Mouse (Mus musculus) liver, embryonic 16.5 days (tissue): ENCODE data around the gene Ddx54. TPM values are rescaled to one million over a fixed set of nuclear protein-coding genes. Genes with fewer than 3 reads are reported as not detected.
A peak's percentile ranks its signal among the peaks of the same experiment; 100 is the strongest.

Experiments
- ATAC-seq: fragments of 200-750 bp; cut with Nextera tagmentation; 2 replicates; pipeline ENCODE4 v1.8.0; 2017; ENCODE audit warnings: low read depth, mild to moderate bottlenecking, moderate number of reproducible peaks, moderate library complexity
- H3K27ac ChIP-seq: fragments of 300-500 bp; sonication (generic); 2 replicates; pipeline ENCODE4 v1.5.1; 2014; ENCODE audit warnings: mild to moderate bottlenecking, low read length
- H3K27me3 ChIP-seq: fragments of 300-500 bp; sonication (generic); 2 replicates; pipeline ENCODE4 v1.6.1; 2014; ENCODE audit warnings: low read depth, low read length, mixed read lengths; ENCODE audit not compliant: control insufficient read depth, insufficient read depth
- H3K36me3 ChIP-seq: fragments of 300-500 bp; sonication (generic); 2 replicates; pipeline ENCODE4 v1.6.1; 2014; ENCODE audit warnings: mild to moderate bottlenecking; ENCODE audit not compliant: control insufficient read depth, insufficient read depth
- H3K4me1 ChIP-seq: fragments of 300-500 bp; sonication (generic); 2 replicates; pipeline ENCODE4 v1.6.1; 2014; ENCODE audit warnings: low read depth, low read length, mixed read lengths; ENCODE audit not compliant: control insufficient read depth
- H3K4me2 ChIP-seq: fragments of 300-500 bp; sonication (generic); 2 replicates; pipeline ENCODE4 v1.6.1; 2014; ENCODE audit warnings: low read depth, low read length, mixed read lengths
- H3K4me3 ChIP-seq: fragments of 300-500 bp; sonication (generic); 2 replicates; pipeline ENCODE4 v1.5.1; 2014; ENCODE audit warnings: low read depth, mild to moderate bottlenecking, low read length
- H3K9ac ChIP-seq: fragments of 300-500 bp; sonication (generic); 2 replicates; pipeline ENCODE4 v1.6.1; 2014; ENCODE audit warnings: low read depth, low read length
- H3K9me3 ChIP-seq: fragments of 300-500 bp; sonication (generic); replicated peaks from 2 replicates; pipeline ENCODE4 v1.6.1; 2016; ENCODE audit warnings: low read length; ENCODE audit not compliant: control insufficient read depth
- WGBS: fragments of 180-500 bp; shearing (Covaris S2); extraction: QIAGEN DNeasy Blood & Tissue Kit; methylation state at CpG from one replicate; pipeline ENCODE4 v1.1.7; 2014; ENCODE audit not compliant: insufficient replicate concordance; 5-methylcytosine and 5-hydroxymethylcytosine counted together
- polyA plus RNA-seq: library from polyadenylated mRNA; unstranded; fragments of >200 nt; fragmentation: Nextera tagmentation; extraction: Ambion mirVana; gene quantifications from 2 replicates; pipeline ENCODE4 v1.2.1, GENCODE M21; 2015

Gene Ddx54
- polyA plus RNA-seq, 1 experiment from 2014 or later: 16.1 TPM

DNA sequence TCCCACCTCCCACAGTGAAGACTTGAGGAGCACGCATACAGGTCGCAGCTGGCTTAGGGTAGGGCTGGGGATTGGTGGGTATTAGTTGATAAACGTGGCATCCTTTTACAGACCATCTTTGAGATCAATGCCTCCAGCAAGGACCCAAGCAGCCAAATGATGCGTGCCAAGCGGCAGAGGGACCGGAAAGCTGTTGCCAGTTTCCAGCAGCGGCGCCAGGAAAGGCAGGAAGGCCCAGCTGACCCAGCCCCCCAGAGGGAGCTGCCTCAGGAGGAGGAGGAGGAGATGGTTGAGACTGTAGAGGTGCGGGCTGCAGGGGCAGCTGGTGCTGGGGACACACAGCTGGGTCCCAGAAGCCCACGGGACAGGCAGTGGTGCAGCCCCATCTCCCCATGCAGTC lies 11.9 kb downstream of the Ddx54 start:
- Histone ChIP-seq H3K27ac (no peak overlapping the region), H3K36me3 (peaks cover 39% of the 10 kb centered on the region), H3K9me3 (no peaks in the 10 kb centered on the region), H3K4me2 (no peak overlapping the region), H3K4me1 (peaks cover 3% of the 10 kb centered on the region; the same call in 1 of the 2 replicates), H3K27me3 (no peaks in the 10 kb centered on the region), H3K9ac (no peak overlapping the region), H3K4me3 (no peak overlapping the region)
- no peak for ATAC-seq
- 81% methylated on average over 10 of the region's 10 CpGs for WGBS

DNA sequence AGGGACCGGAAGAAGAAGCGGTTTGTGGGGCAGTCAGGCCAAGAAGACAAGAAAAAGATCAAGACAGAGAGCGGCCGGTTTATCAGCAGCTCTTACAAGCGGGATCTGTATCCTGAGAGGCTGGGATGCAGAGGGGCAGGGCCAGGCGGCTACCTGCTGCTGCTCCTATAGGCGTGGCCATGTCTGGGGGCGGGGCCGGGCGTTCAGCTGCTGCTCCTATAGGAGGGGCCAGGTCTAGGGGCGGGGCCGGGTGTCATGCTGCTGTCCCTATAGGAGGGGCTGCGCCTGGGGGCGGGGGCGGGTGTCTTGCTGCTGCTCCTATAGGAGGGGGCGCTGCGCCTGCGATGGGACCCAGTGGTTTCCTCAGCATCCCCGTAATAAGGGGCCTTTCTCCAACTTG lies 13.9 kb downstream of the Ddx54 start:
- Histone ChIP-seq H3K36me3 (peaks cover 24% of the 10 kb centered on the region), H3K4me3 (no peak overlapping the region), H3K9me3 (no peaks in the 10 kb centered on the region), H3K4me2 (no peak overlapping the region), H3K9ac (no peak overlapping the region), H3K27ac (no peak overlapping the region), H3K27me3 (peaks cover 10% of the 10 kb centered on the region), H3K4me1 (peaks cover 3% of the 10 kb centered on the region; the same call in 1 of the 2 replicates)
- peak; percentile 62 for ATAC-seq
- 64% methylated on average over 19 of the region's 19 CpGs for WGBS

DNA sequence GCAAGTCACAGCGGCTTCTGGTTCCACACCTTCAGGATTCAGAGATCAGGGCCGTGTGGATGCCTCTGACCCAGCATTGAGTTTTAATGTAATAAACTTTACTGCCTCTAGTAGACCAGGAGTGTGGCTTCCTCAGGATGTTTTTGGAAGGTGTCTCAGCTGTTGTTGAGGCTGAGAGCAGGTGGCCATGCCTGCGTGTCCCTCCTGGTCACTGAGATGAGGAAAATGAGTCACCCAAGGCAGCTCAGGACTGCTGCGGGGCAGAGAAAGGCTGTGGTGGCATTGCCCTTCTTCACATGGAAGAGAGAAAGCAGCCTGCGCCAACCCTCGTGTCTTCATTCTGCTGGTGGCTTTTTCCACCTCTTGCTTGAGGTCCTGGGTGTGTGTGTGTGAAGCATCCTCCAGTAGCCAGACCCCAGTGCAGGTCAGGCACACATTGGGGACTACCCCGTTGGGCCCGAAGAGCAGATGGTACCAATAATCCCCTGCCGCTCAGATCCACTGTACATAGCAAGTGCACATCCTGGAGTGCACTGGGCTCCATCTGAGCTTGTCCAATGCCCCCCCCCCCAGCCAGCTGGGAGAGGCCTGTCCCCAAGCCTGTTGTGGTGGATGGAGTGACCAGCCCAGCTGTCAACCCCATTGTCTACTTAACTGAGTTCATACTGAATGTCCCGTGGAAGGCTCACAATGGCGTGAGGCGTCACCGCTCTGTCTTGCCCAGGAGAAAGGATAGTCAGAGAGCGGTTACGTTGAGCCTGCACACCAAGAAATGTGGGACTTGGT lies 15.2 kb downstream of the Ddx54 start:
- WGBS: 81% methylated on average over 15 of the region's 15 CpGs
- ATAC-seq: no peak
- H3K36me3 ChIP-seq: peaks cover 20% of the 10 kb centered on the region

DNA sequence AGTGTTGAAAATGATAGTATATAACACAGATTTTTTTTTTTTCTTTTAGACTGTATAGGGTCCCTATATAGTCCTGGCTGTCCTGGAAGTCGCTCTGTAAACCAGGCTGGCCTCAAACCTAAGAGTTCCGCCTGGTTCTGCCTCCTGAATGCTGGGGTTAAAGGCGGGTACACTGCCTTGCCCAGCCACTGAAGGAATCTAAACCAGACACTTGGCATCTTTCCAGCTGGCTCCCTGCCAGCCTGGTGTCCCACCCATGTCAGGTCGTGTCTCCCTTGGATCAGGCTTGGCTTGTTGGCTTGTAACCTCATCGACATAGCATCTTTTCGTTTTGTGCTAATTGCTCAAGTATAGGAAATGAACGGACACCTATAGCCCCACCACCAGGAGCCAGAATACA lies 16.1 kb downstream of the Ddx54 start:
- H3K4me1 ChIP-seq: peaks cover 3% of the 10 kb centered on the region; the same call in 1 of the 2 replicates
- H3K4me3 ChIP-seq: no peak overlapping the region
- H3K27me3 ChIP-seq: peaks cover 10% of the 10 kb centered on the region
- H3K27ac ChIP-seq: no peak overlapping the region
- WGBS: 61% methylated on average over 7 of the region's 7 CpGs
- H3K36me3 ChIP-seq: peaks cover 20% of the 10 kb centered on the region
- H3K9me3 ChIP-seq: no peaks in the 10 kb centered on the region
- H3K4me2 ChIP-seq: no peak overlapping the region
- no peak for ATAC-seq
- H3K9ac ChIP-seq: no peak overlapping the region

More for the DNA sequence above, 15.2 kb downstream of the Ddx54 start:
- Histone ChIP-seq H3K27ac (no peak overlapping the region), H3K9ac (no peak overlapping the region), H3K9me3 (no peaks in the 10 kb centered on the region), H3K4me2 (no peak overlapping the region), H3K4me1 (peaks cover 3% of the 10 kb centered on the region; the same call in 1 of the 2 replicates), H3K27me3 (peaks cover 10% of the 10 kb centered on the region), H3K4me3 (no peak overlapping the region)

DNA sequence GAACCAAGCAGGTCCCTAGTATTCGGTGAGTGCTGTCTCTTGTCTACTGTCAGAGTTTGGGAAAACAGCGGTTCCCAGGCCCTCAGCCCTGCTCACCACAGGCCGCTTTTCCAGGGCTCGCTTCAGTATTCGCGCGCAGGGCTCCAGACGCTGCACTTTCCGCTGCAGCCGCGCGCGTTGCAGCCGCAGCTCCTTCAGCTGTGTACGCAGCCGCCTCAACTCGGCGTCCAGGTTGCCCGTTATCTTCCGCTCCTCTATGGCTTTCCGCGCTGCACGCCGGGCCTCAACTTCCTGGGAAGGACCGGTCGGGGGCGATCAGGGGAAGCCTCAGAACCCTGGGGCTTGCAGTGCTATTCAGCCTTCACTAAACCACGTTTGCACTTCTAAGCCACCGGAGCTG lies 18.6 kb downstream of the Ddx54 start:
- no peak overlapping the region for H3K9ac ChIP-seq
- peaks cover 10% of the 10 kb centered on the region for H3K27me3 ChIP-seq
- H3K36me3 ChIP-seq: peaks cover 4% of the 10 kb centered on the region; the same call in 1 of the 2 replicates
- no peaks in the 10 kb centered on the region for H3K9me3 ChIP-seq
- H3K4me2 ChIP-seq: no peak overlapping the region
- WGBS: 6% methylated on average over 29 of the region's 29 CpGs
- H3K4me1 ChIP-seq: peaks cover 3% of the 10 kb centered on the region; the same call in 1 of the 2 replicates
- H3K4me3 ChIP-seq: no peak overlapping the region
- no peak overlapping the region for H3K27ac ChIP-seq
- ATAC-seq: no peak

- Histone ChIP-seq H3K9ac (no peak overlapping the region), H3K27me3 (peaks cover 10% of the 10 kb centered on the region), H3K4me1 (peaks cover 3% of the 10 kb centered on the region; the same call in 1 of the 2 replicates), H3K4me3 (no peak overlapping the region), H3K27ac (no peak overlapping the region), H3K36me3 (peaks cover 4% of the 10 kb centered on the region; the same call in 1 of the 2 replicates), H3K9me3 (no peaks in the 10 kb centered on the region), H3K4me2 (no peak overlapping the region)
- 82% methylated on average over 5 of the region's 5 CpGs for WGBS
- ATAC-seq: no peak
Observed at GRCm38 (mm10) chr5:120631892-120632291, 19.4 kb downstream of the Ddx54 start.

DNA sequence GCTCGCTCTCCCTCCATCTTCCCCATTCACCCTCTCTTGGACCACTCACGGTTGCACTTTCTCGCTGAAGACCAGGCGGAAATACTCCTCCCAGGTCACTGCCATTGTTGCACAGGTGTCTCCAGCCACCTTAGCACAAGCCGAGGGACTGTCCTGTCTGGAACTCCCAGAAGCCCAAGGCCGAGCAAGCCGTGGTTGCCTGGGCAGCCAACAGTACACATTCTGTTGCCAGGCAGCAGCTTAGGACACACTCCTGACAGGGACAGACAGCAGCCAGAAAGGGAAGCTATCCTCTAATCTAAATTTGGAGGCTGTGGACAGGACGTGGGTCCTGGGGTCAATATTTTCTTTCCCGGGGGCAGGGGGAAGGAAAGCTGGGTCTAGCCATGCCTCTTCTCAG lies 21.6 kb downstream of the Ddx54 start, which contains the start of gene Cfap73:
Cfap73 (minus strand) TSS at position 105 of the 400 bp plus-strand sequence.
- Histone ChIP-seq H3K4me1 (no peaks in the 10 kb centered on the region), H3K27me3 (peaks cover 10% of the 10 kb centered on the region), H3K27ac (no peak within 1 kb of the TSS), H3K4me2 (no peak within 1 kb of the TSS), H3K4me3 (no peak within 1 kb of the TSS), H3K9me3 (no peaks in the 10 kb centered on the region), H3K36me3 (no peaks in the 10 kb centered on the region), H3K9ac (no peak within 1 kb of the TSS)
- 32% methylated on average over 9 of the region's 9 CpGs for WGBS
- no peak for ATAC-seq

DNA sequence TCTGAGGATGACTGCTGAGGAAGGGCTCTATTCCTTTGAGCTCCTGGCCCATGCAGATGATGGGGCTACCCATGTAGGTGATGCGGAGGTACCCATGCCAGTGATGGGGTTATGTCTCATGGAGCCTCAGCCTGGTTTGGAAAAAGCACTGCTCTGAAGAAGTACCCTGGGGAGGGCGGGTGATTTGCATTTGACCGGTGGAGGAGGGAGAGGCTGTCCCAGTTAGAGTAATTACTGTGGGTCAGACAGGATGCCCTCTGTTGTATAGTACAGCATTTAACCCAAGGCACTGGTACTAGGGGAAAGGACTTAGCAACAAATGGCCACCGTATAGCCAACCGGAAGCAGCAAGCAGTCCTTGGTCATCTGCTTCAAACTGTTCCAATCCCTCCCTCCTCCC lies 22.3 kb downstream of the Ddx54 start:
- Histone ChIP-seq H3K9ac (no peak overlapping the region), H3K27ac (no peak overlapping the region), H3K36me3 (no peaks in the 10 kb centered on the region), H3K9me3 (no peaks in the 10 kb centered on the region), H3K27me3 (peaks cover 10% of the 10 kb centered on the region), H3K4me3 (no peak overlapping the region), H3K4me1 (no peaks in the 10 kb centered on the region), H3K4me2 (no peak overlapping the region)
- no peak for ATAC-seq
- WGBS: 35% methylated on average over 5 of the region's 5 CpGs

DNA sequence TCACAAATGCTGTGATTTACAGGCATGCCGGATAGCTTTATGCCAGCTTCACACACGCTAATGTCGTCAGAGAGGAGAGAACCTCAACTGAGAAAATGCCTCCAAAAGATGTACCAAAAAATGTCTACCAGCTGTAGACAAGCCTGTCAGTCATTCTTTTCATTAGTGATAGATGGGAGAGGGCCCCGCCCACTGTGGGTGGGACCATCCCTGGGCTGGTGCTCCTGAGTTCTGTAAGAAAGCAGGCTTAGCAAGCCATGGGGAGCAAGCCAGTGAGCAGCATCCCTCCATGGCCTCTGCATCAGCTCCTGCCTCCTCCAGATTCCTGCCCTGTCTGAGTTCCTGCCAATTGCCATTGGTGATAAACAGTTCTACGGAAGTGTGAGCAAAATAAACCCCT lies 23.1 kb downstream of the Ddx54 start:
- H3K27ac ChIP-seq: no peak overlapping the region
- H3K4me1 ChIP-seq: no peaks in the 10 kb centered on the region
- no peaks in the 10 kb centered on the region for H3K9me3 ChIP-seq
- no peaks in the 10 kb centered on the region for H3K36me3 ChIP-seq
- no peak overlapping the region for H3K9ac ChIP-seq
- H3K4me3 ChIP-seq: no peak overlapping the region
- no peak overlapping the region for H3K4me2 ChIP-seq
- no peak for ATAC-seq
- H3K27me3 ChIP-seq: peaks cover 7% of the 10 kb centered on the region
- WGBS: 73% methylated on average over 5 of the region's 5 CpGs
